Mouse (Mus musculus) embryonic facial prominence, embryonic 14.5 days (tissue): ENCODE results near the gene Htr1d. TPM values are rescaled to one million over a fixed set of nuclear protein-coding genes. Genes with fewer than 3 reads are reported as not detected.

Experiments
- ATAC-seq: fragments of 200-750 bp; cut with Nextera tagmentation; 2 replicates; pipeline ENCODE4 v1.8.0; 2017; ENCODE audit warnings: low read depth, moderate number of reproducible peaks, moderate TSS enrichment
- DNase-seq: peaks from one replicate; pipeline ENCODE4 v3.0.0-alpha.2; 2015; ENCODE audit warnings: low spot score
- H3K27ac ChIP-seq: fragments of 300-500 bp; sonication (generic); replicated peaks from 2 replicates; pipeline ENCODE4 v1.5.1; 2014; ENCODE audit warnings: low read depth, mild to moderate bottlenecking, low read length, moderate library complexity
- H3K27me3 ChIP-seq: fragments of 300-500 bp; sonication (generic); replicated peaks from 2 replicates; pipeline ENCODE4 v1.6.1; 2014; ENCODE audit warnings: low read length; ENCODE audit not compliant: control insufficient read depth, insufficient read depth
- H3K36me3 ChIP-seq: fragments of 300-500 bp; sonication (generic); 2 replicates; pipeline ENCODE4 v1.6.1; 2014; ENCODE audit warnings: low read length, mixed read lengths; ENCODE audit not compliant: control insufficient read depth, insufficient read depth
- H3K4me1 ChIP-seq: fragments of 300-500 bp; sonication (generic); 2 replicates; pipeline ENCODE4 v1.6.1; 2014; ENCODE audit warnings: antibody characterized with exemption, low read length; ENCODE audit not compliant: control insufficient read depth, insufficient read depth
- H3K4me2 ChIP-seq: fragments of 300-500 bp; sonication (generic); 2 replicates; pipeline ENCODE4 v1.6.1; 2014; ENCODE audit warnings: low read depth, mild to moderate bottlenecking, low read length, moderate library complexity, mixed read lengths
- H3K4me3 ChIP-seq: fragments of 300-500 bp; sonication (generic); 2 replicates; pipeline ENCODE4 v1.5.1; 2014; ENCODE audit warnings: low read depth, mild to moderate bottlenecking, low read length
- H3K9ac ChIP-seq: fragments of 300-500 bp; sonication (generic); 2 replicates; pipeline ENCODE4 v1.6.1; 2014; ENCODE audit warnings: low read depth, mild to moderate bottlenecking, low read length, moderate library complexity, mixed read lengths
- H3K9me3 ChIP-seq: fragments of 300-500 bp; sonication (generic); 2 replicates; pipeline ENCODE4 v1.6.1; 2016; ENCODE audit warnings: low read length; ENCODE audit not compliant: control insufficient read depth
- WGBS: fragments of 180-500 bp; shearing (Covaris S2); extraction: QIAGEN DNeasy Blood & Tissue Kit; methylation state at CpG from one replicate; pipeline ENCODE4 v1.1.7; 2014; 5-methylcytosine and 5-hydroxymethylcytosine counted together
- polyA plus RNA-seq: library from polyadenylated mRNA; unstranded; fragments of >200 nt; fragmentation: Nextera tagmentation; extraction: Ambion mirVana; gene quantifications from 2 replicates; pipeline ENCODE4 v1.2.1, GENCODE M21; 2014

Gene Htr1d
- polyA plus RNA-seq, 1 experiment from 2014 or later: 1.2 TPM

DNA sequence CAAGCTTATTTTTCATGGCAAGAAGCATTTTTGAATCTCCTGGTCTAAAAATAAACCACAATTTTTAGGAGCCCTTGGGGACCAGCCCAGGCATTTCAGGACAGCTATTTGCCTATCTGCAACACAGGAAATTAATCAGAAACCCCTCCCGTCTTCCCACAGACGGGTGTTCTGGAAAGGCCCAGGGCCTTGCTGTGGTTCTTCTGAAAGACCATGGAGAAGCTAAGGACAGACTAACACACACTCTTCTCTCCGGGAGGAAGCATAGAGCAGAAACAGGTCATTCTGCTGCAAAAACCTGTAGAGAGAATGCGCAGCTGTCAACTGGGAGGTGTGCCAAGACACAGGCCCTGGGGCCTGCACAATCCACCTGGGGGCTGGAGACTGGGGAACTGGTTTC lies 42.9 kb downstream of the Htr1d start:
- Histone ChIP-seq H3K4me1 (peaks cover 27% of the 10 kb centered on the region), H3K36me3 (no peaks in the 10 kb centered on the region), H3K9ac (no peak overlapping the region), H3K27me3 (0 out of 2 replicates have a peak, but pooled peaks cover 15% of the 10 kb centered on the region), H3K9me3 (no peaks in the 10 kb centered on the region), H3K27ac (peak overlapping the region; percentile 39; the same call in 1 of the 2 replicates), H3K4me2 (no peak overlapping the region), H3K4me3 (no peak overlapping the region)
- ATAC-seq (no peak), DNase-seq (peak; percentile 76)
- WGBS: 33% methylated on average over 4 of the region's 4 CpGs

DNA sequence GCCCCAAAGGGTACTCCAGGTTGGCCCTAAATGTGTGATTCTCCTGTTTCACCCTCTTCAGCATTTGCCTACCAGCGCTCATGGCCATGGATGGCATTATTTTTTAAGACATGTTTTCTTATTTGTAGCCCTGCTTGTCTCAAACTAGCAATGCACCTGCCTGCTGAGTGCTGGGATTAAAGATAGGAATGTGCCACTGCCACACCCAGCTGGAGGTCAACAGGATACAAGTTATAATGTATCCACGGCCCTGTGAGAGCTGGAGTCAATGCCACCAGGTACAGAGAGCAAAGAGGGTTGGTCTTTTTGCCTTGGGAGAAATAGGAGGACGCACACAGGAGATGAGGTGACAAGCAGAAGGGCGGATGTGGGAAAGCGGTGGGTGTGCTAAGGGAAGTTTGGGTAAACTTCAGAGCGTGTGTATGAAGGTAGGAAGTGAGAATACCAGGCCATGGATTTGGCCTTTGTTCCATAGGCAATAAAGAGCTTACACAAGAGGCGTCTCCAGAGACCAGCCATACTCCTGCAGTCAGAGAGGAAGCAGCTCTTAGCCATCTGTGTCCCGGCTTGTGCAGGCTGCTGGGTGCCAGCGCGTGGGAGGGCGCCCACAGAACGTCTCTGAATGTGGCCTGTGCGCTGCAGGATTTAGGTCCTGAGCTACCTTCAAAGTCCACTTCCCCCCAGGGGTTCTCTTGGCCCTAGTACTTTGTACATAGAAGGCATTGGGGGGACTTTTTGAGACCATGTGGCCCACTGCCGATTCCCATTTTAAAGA lies 45.4 kb downstream of the Htr1d start:
- no peaks in the 10 kb centered on the region for H3K36me3 ChIP-seq
- H3K27me3 ChIP-seq: 0 out of 2 replicates have a peak, but pooled peaks cover 3% of the 10 kb centered on the region
- peaks cover 30% of the 10 kb centered on the region for H3K4me1 ChIP-seq
- H3K9me3 ChIP-seq: no peaks in the 10 kb centered on the region
- DNase-seq: peak; percentile 60
- ATAC-seq: no peak
- 0 out of 2 replicates have a peak overlapping the region, but pooled peaks have one; percentile 89 for H3K4me3 ChIP-seq
- H3K9ac ChIP-seq: no peak overlapping the region
- H3K27ac ChIP-seq: 0 out of 2 replicates have a peak overlapping the region, but pooled peaks have one; percentile 98
- H3K4me2 ChIP-seq: peak overlapping the region; percentile 59
- WGBS: 73% methylated on average over 14 of the region's 14 CpGs

DNA sequence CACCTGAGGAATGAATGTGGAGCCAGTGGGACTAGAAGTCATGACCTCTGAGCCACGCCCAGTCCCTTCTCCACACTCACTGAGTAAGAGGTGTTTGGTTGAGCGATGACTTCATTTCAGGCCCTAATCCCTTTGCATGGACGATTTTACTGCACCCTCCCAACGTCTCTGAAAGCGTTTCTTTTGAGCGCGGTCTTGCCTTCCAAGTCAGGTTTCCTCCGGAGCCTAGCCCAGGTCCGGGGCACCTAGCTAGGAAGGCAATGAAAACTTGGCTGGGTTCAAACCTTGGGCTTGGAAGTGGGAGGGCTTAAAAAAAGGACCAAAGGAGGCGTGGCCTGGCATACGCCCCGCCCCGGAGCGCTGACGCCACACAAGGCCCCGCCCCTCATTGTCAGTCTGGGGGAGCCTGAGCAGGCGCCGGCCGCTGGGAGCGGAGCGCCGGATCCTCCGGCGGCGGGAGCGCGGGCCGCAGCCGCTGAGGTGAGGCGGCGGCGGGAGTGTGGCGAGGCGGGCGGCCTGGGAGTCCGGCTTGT lies 46.1 kb downstream of the Htr1d start, which contains the start of gene Luzp1:
Luzp1 (plus strand) TSS at position 391 of the 533 bp plus-strand sequence.
- no peaks in the 10 kb centered on the region for H3K9me3 ChIP-seq
- no peaks in the 10 kb centered on the region for H3K27me3 ChIP-seq
- peak; percentile 95 for DNase-seq
- H3K36me3 ChIP-seq: no peaks in the 10 kb centered on the region
- H3K4me2 ChIP-seq: peak within 1 kb of the TSS; percentile 59
- H3K4me1 ChIP-seq: peaks cover 30% of the 10 kb centered on the region
- H3K9ac ChIP-seq: peak within 1 kb of the TSS; percentile 94
- peak; percentile 92 for ATAC-seq
- WGBS: 3% methylated on average over 19 of the region's 36 CpGs
- H3K27ac ChIP-seq: peak within 1 kb of the TSS; percentile 98
- peak within 1 kb of the TSS; percentile 89 for H3K4me3 ChIP-seq

DNA sequence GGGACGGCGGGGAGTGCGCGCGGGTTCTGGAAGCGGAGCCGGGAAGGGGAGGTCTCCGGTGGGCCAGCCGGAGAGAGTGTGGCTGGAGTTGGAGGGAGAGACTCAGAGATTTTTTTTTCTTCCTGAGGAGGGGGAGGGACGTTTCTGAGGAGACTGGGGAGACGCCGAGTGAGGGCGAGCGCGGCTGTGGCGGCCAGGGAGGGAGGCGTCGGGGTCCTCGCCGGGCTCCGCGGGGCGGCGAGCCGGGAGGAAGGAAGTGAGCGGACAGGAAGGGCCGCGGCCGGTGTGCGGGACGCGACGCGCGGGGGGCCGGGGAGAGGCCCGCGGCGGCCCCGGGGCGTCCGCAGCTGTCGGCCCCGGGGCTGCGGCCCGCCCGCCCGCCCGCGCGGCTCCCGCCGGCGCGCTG lies 46.6 kb downstream of the Htr1d start:
- DNase-seq (peak; percentile 92), ATAC-seq (peak; percentile 86)
- Histone ChIP-seq H3K36me3 (no peaks in the 10 kb centered on the region), H3K27me3 (no peaks in the 10 kb centered on the region), H3K9ac (peak overlapping the region; percentile 94), H3K9me3 (no peaks in the 10 kb centered on the region), H3K4me1 (peaks cover 30% of the 10 kb centered on the region), H3K4me2 (peak overlapping the region; percentile 59), H3K27ac (peak overlapping the region; percentile 98), H3K4me3 (peak overlapping the region; percentile 89)
- WGBS: 0% methylated on average over 12 of the region's 55 CpGs

DNA sequence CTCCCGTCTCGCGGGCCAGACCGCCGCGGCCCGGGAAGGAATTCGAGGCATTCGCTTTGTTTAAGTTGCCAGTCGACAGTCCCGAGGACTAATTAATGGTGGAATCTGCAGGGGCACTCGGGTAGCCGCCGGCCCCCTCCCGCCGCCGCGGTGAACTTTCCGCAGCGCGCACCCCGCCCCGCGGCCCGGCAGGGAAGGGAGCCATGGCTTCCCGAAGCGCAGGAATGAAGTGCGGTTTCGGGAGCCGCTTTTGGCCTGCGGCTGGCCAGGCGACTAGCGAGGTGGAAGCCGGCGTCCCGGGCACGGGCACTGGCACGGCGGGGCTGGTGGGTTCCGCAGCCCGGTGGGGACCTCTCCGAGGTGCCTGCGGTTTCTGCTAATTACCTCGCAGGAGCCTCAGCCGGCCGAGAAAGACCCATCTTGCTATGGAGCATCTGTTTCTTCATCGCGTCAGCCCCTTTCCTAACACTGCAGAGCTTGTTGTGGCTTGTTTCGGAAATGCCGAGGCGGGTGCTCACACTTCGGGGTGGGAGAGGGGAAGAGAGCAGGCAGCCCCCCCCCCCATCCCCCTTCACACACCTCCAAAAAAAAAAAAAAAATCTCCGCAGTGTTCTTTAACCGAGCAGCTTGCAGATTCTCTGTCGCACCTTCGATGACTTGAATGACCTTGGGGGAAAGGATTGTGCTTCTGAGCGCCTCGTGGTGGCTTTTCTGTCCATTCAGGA lies 47.2 kb downstream of the Htr1d start:
- H3K9me3 ChIP-seq: no peaks in the 10 kb centered on the region
- H3K4me3 ChIP-seq: peak overlapping the region; percentile 89
- no peaks in the 10 kb centered on the region for H3K36me3 ChIP-seq
- DNase-seq (peak; percentile 82), ATAC-seq (peak; percentile 23)
- no peaks in the 10 kb centered on the region for H3K27me3 ChIP-seq
- peaks cover 30% of the 10 kb centered on the region for H3K4me1 ChIP-seq
- peak overlapping the region; percentile 59 for H3K4me2 ChIP-seq
- peak overlapping the region; percentile 98 for H3K27ac ChIP-seq
- peak overlapping the region; percentile 94 for H3K9ac ChIP-seq
- 1% methylated on average over 25 of the region's 58 CpGs for WGBS

DNA sequence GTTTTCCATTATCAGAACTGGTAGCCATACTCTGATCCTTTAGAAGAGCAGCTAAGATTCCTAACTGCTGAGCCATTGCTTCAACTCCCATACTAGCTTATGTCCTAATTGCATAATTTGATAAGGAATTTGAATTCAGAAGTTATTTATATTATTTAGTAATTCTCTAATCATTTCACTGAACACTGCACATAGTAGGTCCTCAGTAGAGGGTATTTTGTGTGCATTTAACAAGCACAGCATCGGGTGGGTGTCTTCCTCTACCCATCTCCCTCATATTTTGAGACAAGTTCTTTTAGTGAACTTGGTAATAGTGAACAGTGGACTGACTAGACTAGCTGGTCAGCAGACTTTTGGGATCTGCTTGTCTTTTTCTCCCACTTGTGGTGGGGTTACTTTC lies 53.4 kb downstream of the Htr1d start:
- Histone ChIP-seq H3K27ac (no peak overlapping the region), H3K4me2 (no peak overlapping the region), H3K27me3 (no peaks in the 10 kb centered on the region), H3K4me3 (no peak overlapping the region), H3K4me1 (peaks cover 7% of the 10 kb centered on the region; the same call in 1 of the 2 replicates), H3K9ac (no peak overlapping the region), H3K9me3 (no peaks in the 10 kb centered on the region), H3K36me3 (no peaks in the 10 kb centered on the region)
- WGBS: 97% methylated on average over 1 of the region's 1 CpGs
- DNase-seq (no peak), ATAC-seq (no peak)

DNA sequence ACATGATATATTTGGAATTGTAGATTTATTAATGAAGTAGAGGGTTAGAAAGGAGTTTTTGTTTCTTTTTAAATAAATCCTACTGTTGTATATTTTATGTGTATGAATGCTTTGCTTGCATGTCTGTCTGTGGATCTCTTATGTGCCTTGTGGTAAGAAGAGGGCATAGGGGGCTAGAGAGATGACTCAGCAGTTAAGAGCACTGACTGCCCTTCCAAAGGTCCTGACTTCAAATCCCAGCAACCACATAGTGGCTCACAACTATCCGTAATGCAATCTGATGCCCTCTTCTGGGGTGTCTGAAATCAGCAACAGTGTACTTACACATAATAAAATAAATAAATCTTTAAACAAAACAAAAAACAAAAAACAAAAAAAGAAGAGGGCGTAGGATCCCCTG lies 63.2 kb downstream of the Htr1d start:
- H3K4me1 ChIP-seq: no peaks in the 10 kb centered on the region
- H3K27ac ChIP-seq: no peak overlapping the region
- H3K4me3 ChIP-seq: no peak overlapping the region
- H3K27me3 ChIP-seq: no peaks in the 10 kb centered on the region
- ATAC-seq: no peak
- WGBS: 76% methylated on average over 2 of the region's 2 CpGs
- H3K9ac ChIP-seq: no peak overlapping the region
- H3K9me3 ChIP-seq: 0 out of 2 replicates have a peak, but pooled peaks cover 9% of the 10 kb centered on the region
- DNase-seq: no peak
- no peak overlapping the region for H3K4me2 ChIP-seq
- H3K36me3 ChIP-seq: 0 out of 2 replicates have a peak, but pooled peaks cover 3% of the 10 kb centered on the region
